Mouse (Mus musculus) testis, adult 2 months (tissue): ENCODE data around the gene Cnnm4. TPM values are rescaled to one million over a fixed set of nuclear protein-coding genes. Genes with fewer than 3 reads are reported as not detected.

Experiments
- H3K27ac ChIP-seq: fragments of 200-500 bp; 2 replicates; pipeline ENCODE4 v1.5.1; 2012; ENCODE audit warnings: low read depth, low read length; ENCODE audit not compliant: control insufficient read depth, insufficient read depth
- H3K27me3 ChIP-seq: fragments of 200-500 bp; 2 replicates; pipeline ENCODE4 v1.6.1; 2012; ENCODE audit warnings: mild to moderate bottlenecking, low read length, moderate library complexity; ENCODE audit not compliant: control insufficient read depth, insufficient read depth
- H3K36me3 ChIP-seq: fragments of 200-500 bp; 2 replicates; pipeline ENCODE4 v1.6.1; 2012; ENCODE audit warnings: mild to moderate bottlenecking, low read length; ENCODE audit not compliant: control insufficient read depth, insufficient read depth
- H3K4me1 ChIP-seq: fragments of 200-500 bp; 2 replicates; pipeline ENCODE4 v1.6.1; 2012; ENCODE audit warnings: low read length; ENCODE audit not compliant: control insufficient read depth, insufficient read depth
- H3K4me3 ChIP-seq: fragments of 200-500 bp; 2 replicates; pipeline ENCODE4 v1.5.1; 2012; ENCODE audit warnings: low read depth, mild to moderate bottlenecking, low read length, moderate library complexity, mixed read lengths; ENCODE audit not compliant: control insufficient read depth
- CTCF ChIP-seq: fragments of 200-500 bp; IDR thresholded peaks from 2 replicates; pipeline ENCODE4 v1.5.1; 2012; ENCODE audit warnings: low read depth, mild to moderate bottlenecking, inconsistent platforms, low read length, moderate library complexity; ENCODE audit not compliant: control insufficient read depth, insufficient read depth, insufficient replicate concordance
- POLR2A ChIP-seq: fragments of 200-500 bp; IDR thresholded peaks from 2 replicates; pipeline ENCODE4 v1.6.1; 2012; ENCODE audit warnings: low read depth, mild to moderate bottlenecking, inconsistent platforms, low read length, moderate library complexity; ENCODE audit not compliant: control insufficient read depth
- polyA plus RNA-seq: library from polyadenylated mRNA; depleted of rRNA; stranded (reverse); fragments of >200 nt; gene quantifications from 2 replicates; pipeline ENCODE4 v1.2.3, GENCODE M21; 2012

Cnnm4 gene
- polyA plus RNA-seq, 1 experiment: 14.6 TPM

GRCm38 (mm10) chr1:36489661-36490060 is 18.2 kb downstream of the Cnnm4 start:
- Histone ChIP-seq H3K4me1 (no peaks in the 10 kb centered on the region), H3K4me3 (no peak overlapping the region), H3K27me3 (no peaks in the 10 kb centered on the region), H3K36me3 (no peaks in the 10 kb centered on the region), H3K27ac (no peak overlapping the region)
- TF ChIP-seq CTCF: no peak
- no peak for TF ChIP-seq POLR2A

DNA sequence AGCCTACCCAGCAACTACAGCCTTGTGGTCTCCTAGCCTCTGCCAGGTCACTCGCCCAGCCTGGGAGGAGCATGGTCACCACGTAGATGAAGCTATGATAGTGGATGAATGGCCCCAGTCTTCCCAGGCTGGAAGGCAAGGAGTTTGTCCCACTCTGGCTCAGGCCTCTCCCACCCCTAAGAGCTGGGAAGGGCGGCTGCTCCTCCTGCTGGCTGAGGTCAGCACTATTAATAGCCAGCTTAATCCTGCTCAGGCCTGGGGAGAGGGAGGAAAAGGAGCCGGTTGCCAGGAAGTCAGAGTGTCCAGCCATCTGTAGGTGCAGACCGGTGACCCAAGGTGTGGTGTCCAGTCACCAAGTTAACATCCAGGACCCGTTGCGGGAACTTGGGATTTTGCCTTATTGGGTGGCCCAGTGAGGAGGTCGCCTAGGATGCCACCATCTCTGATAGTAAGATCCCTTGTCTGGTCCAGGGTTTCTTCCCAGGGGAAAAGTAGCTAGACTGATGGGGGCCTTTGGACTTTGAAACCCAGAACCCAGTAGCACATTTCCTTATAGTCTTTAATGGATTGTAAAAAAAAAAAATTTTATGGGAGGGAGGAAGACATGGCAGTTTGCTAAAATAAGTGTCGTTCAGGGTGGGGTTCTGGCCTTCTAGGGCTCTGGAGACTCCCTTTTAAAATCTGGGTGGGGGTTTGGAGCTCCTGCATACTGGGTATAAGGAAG is 21.2 kb downstream of the Cnnm4 start:
- Histone ChIP-seq H3K4me3 (no peak overlapping the region), H3K4me1 (no peaks in the 10 kb centered on the region), H3K36me3 (no peaks in the 10 kb centered on the region), H3K27me3 (no peaks in the 10 kb centered on the region), H3K27ac (no peak overlapping the region)
- TF ChIP-seq CTCF: peak; percentile 30; the same call in 1 of the 2 replicates
- no peak for TF ChIP-seq POLR2A

DNA sequence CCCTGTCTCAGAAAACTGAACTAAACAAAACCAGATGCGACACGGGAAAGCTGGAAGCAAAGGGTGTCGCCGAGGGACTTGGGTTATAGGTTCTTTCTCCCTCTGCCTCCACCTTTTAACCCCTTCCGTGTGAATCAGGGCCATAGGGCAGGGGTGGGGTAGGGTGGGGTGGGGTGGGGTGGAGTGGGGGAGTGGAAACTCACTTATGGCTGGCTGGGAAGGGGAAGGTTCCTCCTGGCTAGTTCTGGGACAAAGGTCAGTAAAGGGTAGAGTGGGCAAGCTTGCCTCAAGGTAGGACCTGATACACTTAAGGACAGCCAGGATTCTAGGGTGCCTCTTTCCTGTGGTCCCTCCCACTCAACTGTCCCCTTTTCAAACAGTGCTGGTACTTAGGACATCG is 21.9 kb downstream of the Cnnm4 start:
- no peaks in the 10 kb centered on the region for H3K4me1 ChIP-seq
- H3K4me3 ChIP-seq: no peak overlapping the region
- no peaks in the 10 kb centered on the region for H3K36me3 ChIP-seq
- H3K27ac ChIP-seq: no peak overlapping the region
- no peaks in the 10 kb centered on the region for H3K27me3 ChIP-seq
- TF ChIP-seq POLR2A (no peak), CTCF (no peak)

DNA sequence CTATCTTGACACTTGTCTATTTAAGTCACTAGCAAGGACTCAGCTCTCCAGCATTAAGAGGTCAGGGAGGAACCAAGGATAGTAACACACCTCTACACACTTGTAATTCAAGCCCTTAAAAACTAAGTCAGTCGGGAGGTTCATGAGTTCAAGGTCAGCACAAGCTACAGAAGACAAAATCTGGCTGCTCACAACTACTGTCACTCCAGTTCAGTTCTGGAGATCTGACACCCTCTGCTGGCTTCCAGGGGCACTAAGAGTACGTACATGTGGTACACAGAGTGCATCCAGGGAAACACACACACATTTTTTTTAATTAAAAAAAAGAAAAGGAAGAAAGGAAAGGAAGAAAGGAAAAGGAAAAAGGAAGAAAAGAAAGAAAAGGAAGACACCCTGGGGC is 25.3 kb downstream of the Cnnm4 start:
- H3K27me3 ChIP-seq: no peaks in the 10 kb centered on the region
- no peaks in the 10 kb centered on the region for H3K4me1 ChIP-seq
- H3K36me3 ChIP-seq: no peaks in the 10 kb centered on the region; the same call in none of the 2 replicates
- no peak overlapping the region for H3K27ac ChIP-seq
- TF ChIP-seq CTCF (no peak), POLR2A (no peak)
- H3K4me3 ChIP-seq: no peak overlapping the region

DNA sequence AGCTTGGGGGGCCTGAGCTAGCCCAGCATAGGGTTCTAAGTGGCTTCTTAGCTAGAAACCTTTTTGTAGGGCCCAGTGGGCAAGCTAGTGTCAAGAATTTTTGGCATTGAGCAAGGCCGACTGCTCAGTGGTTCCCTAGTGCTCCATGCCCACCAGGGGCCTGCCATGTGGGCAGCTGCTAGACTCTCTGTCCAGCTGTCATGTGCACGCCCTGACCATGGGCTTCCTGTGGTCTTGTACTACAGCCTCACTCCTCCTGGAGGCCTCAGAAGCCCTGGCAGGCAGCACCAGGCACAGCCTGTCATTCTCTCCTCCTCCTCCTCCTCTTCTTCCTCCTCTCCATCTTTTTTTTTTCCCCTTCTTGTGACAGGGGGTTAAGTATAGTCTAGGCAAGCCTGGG is 25.9 kb downstream of the Cnnm4 start:
- TF ChIP-seq CTCF: no peak
- TF ChIP-seq POLR2A: no peak
- Histone ChIP-seq H3K4me3 (no peak overlapping the region), H3K36me3 (no peaks in the 10 kb centered on the region; the same call in none of the 2 replicates), H3K4me1 (no peaks in the 10 kb centered on the region), H3K27ac (no peak overlapping the region), H3K27me3 (no peaks in the 10 kb centered on the region)

DNA sequence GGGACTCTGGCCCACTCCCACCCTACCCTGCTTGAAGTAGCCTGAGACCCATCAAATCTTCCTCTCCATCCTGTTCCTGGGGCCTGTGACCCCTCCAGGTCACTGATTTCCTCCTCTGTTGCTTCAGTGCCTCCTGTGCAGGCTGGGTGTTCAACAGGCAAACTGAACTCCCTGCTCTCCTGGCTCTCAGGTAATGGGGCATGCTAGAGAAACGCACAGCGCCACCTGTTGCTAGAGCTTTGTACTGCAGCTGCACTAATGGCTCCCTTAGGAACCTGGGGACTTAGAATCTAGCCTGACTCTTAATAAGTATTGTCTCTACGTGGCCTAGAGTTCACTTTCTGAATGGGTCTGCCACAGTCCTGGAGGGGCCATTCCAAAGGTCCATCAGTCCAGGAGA is 29.8 kb downstream of the Cnnm4 start:
- peaks cover 1% of the 10 kb centered on the region for H3K36me3 ChIP-seq
- no peaks in the 10 kb centered on the region for H3K4me1 ChIP-seq
- H3K4me3 ChIP-seq: no peak overlapping the region
- no peak overlapping the region for H3K27ac ChIP-seq
- TF ChIP-seq CTCF: peak; percentile 90; the same call in 1 of the 2 replicates
- no peak for TF ChIP-seq POLR2A
- H3K27me3 ChIP-seq: no peaks in the 10 kb centered on the region

GRCm38 (mm10) chr1:36508238-36508637 is 36.8 kb downstream of the Cnnm4 start:
- Histone ChIP-seq H3K4me1 (peaks cover 7% of the 10 kb centered on the region), H3K4me3 (no peak overlapping the region), H3K27ac (no peak overlapping the region), H3K27me3 (no peaks in the 10 kb centered on the region), H3K36me3 (peaks cover 3% of the 10 kb centered on the region; the same call in 1 of the 2 replicates)
- TF ChIP-seq POLR2A (no peak), CTCF (no peak)
